Mouse (Mus musculus): ENCODE measurements at regions not wholly inside any gene's neighbourhood (a gene's known extent, or its start where the extent isn't known, plus 50 kb on each side); places are given as distances from the start of the nearest gene placed in this dataset.

- no peak for DNase-seq
Measured at GRCm38 (mm10) chr3:39375465-39375864, 488.7 kb downstream of the Fat4 start.

GRCm38 (mm10) chr3:39388491-39388890, 501.8 kb downstream of the Fat4 start:
- no peak for DNase-seq

GRCm38 (mm10) chr3:39390442-39390841, 503.7 kb downstream of the Fat4 start:
- DNase-seq: no peak

- DNase-seq: no peak
Measured at GRCm38 (mm10) chr3:39392053-39392452, 505.3 kb downstream of the Fat4 start.

- no peak for DNase-seq
Measured at GRCm38 (mm10) chr3:39396672-39397071, 509.9 kb downstream of the Fat4 start.

GRCm38 (mm10) chr3:39397255-39397654, 510.5 kb downstream of the Fat4 start:
- DNase-seq: no peak

- no peak for DNase-seq
Measured at GRCm38 (mm10) chr3:39397677-39398076, 510.9 kb downstream of the Fat4 start.

GRCm38 (mm10) chr3:39424778-39425642, 538.3 kb downstream of the Fat4 start:
- DNase-seq: no peak

- no peak for DNase-seq
Measured at GRCm38 (mm10) chr3:39425643-39426016, 538.9 kb downstream of the Fat4 start.

- peak; percentile 50 for DNase-seq
Measured at GRCm38 (mm10) chr3:39443328-39443727, 556.6 kb downstream of the Fat4 start.

- no peak for DNase-seq
Measured at GRCm38 (mm10) chr3:39455650-39456049, 568.9 kb downstream of the Fat4 start.

GRCm38 (mm10) chr3:39460183-39460888, 573.6 kb downstream of the Fat4 start:
- DNase-seq: peak; percentile 9

- no peak for DNase-seq
Measured at GRCm38 (mm10) chr3:39461561-39461960, 574.8 kb downstream of the Fat4 start.

- no peak for DNase-seq
Measured at GRCm38 (mm10) chr3:39465811-39466210, 579.1 kb downstream of the Fat4 start.

GRCm38 (mm10) chr3:39489392-39489791, 602.7 kb downstream of the Fat4 start:
- DNase-seq: no peak

- DNase-seq: no peak
Measured at GRCm38 (mm10) chr3:39494363-39494762, 607.6 kb downstream of the Fat4 start.

GRCm38 (mm10) chr3:39528087-39528486, 641.3 kb downstream of the Fat4 start:
- no peak for DNase-seq

GRCm38 (mm10) chr3:39537515-39537914, 650.8 kb downstream of the Fat4 start:
- DNase-seq: peak; percentile 22

GRCm38 (mm10) chr3:39540530-39541118, 653.9 kb downstream of the Fat4 start:
- DNase-seq: peak; percentile 8

- no peak for DNase-seq
Measured at GRCm38 (mm10) chr3:39559460-39560041, 672.8 kb downstream of the Fat4 start.

- no peak for DNase-seq
Measured at GRCm38 (mm10) chr3:39560951-39561350, 674.2 kb downstream of the Fat4 start.

- no peak for DNase-seq
Measured at GRCm38 (mm10) chr3:39571444-39572237, 684.9 kb downstream of the Fat4 start.
